Mouse (Mus musculus) layer of hippocampus, adult 11-12 months (tissue): ENCODE measurements at regions not wholly inside any gene's neighbourhood (a gene's known extent, or its start where the extent isn't known, plus 50 kb on each side); places are given as distances from the start of the nearest gene placed in this dataset.
A peak's percentile ranks its signal among the peaks of the same experiment; 100 is the strongest.

Experiments used
- DNase-seq: peaks from one replicate; pipeline ENCODE4 v3.0.0; 2022; ENCODE audit warnings: low spot score

GRCm38 (mm10) chr6:98613030-98613429 is 270.5 kb upstream of the Gm765 start:
- no peak for DNase-seq

DNA sequence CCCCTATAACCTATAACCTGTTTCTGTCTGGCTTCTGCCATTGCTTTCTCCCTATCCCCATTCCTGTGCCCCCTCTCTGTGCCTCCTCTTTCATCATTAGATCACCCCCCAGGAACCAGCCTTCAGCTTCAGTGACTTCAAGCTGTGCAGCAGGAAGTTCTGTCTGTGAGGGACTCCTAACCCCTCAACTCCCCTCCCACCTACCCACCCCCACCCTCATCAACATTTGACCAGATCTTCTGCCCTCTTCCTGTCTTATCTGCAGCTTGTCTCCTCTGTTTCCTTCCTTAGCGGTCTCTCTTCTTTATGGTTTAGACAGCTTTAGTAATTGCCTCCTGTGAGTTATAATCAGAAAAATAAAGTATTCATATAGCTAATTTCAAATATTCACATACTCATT is 266.6 kb upstream of the Gm765 start:
- no peak for DNase-seq

GRCm38 (mm10) chr6:98606680-98607079 is 264.1 kb upstream of the Gm765 start:
- no peak for DNase-seq

GRCm38 (mm10) chr6:98597612-98598011 is 255.1 kb upstream of the Gm765 start:
- DNase-seq, result no peak

DNA sequence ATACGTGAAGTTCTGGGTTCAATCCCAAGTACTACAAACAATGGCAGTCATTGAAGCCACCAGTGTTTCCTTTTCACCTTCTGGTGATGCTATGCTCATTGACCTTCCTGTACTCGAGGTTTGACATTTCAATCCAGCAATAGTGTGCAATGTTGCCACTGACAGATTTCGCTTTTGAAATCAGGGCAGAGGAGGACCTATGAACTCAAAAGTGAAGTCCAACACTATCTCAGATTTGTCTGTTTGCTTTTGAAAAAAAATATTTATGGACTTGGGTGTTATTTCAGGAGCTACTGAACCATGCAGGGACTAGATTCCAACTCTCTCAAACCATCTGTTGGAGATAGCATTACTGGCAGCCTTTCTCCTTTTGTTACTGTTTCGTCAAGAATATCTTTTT is 248.4 kb upstream of the Gm765 start:
- no peak for DNase-seq

DNA sequence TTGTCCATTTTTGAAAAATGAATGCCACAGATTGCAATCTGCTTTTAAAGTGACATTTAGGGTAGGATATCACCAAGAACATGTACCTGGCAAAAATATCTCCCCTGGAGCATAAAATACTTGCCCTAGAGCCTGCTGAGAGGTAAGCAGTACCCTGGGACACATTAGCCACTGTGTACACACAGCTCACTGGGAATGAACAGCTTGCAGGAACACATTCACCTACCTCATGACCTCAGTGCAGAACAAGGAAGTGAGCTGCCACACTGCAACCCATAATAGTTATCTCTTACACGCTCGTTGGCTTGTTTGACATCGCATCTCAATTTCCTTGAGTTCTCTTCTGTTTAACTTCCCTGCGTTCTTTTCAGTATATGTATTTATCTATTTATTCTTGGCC is 246.4 kb upstream of the Gm765 start:
- no peak for DNase-seq

GRCm38 (mm10) chr6:98584541-98584940 is 242.0 kb upstream of the Gm765 start:
- no peak for DNase-seq

GRCm38 (mm10) chr6:98582826-98583225 is 240.3 kb upstream of the Gm765 start:
- no peak for DNase-seq

- no peak for DNase-seq
These were observed 232.7 kb upstream of the Gm765 start for GRCm38 (mm10) chr6:98575227-98575626.

- DNase-seq, result no peak
These were observed 213.1 kb upstream of the Gm765 start for GRCm38 (mm10) chr6:98555702-98556101.

DNA sequence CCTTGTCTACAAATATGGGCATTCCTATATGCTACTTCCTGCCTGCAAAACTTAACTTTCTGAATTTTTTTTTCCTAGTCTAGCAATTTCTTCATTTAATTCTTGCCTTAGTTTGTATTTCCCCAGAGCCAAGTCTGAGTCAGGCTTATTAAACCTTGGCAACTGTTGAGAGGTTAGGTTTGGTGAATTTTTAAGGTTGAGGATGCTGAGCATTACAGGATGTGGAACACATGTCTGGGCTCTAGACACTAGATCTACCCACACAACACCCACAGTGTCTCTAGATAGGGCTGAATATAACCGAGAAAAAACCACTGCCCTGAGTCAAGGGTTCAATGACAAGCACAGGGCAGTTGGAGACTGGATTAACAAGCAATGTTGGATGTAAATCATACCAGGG is 211.4 kb upstream of the Gm765 start:
- DNase-seq, result no peak

DNA sequence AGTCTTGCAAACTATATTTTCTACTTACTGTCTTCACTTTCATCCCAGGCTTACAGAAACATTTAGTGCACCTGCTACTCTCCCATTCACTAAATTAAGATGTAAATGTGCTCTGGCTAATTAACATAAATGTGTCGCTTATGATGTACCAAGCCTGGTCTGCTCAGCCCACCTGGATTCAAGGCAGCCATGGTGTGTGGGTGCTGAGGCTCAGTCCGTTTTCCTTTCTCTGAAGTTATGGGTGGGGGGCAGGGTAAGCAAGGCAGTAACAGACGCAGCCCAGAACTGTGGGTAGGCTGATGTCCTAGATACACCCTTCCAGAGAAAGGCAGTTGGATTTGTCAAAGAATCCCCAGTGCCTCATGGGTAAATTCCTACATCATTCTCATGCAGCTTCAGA is 209.2 kb upstream of the Gm765 start:
- DNase-seq, result no peak

DNA sequence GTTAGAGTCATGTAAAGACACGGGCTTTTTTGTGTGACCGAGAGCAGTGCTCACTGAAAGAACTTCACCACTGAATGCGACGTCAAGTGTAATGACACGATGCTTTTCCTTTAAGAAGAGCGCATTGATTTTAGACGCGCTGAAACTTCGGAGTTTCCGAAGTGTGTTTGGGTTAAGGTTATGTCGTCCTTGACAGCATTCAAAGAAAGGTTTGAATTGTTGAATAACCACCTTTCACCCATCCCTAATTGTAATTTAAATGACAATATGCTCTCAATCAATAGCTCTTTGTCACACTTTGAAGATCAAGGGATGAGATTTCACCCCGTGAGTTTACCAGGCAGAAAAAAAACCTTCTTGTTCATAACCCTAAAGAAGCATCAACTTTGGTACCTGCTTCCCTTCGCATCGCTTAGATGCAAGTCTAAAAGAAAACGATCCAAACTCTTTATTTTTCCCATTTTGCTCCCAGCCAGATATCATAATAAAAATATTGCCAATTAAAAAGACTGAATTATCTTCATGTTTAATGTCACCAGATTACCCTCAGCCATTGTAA is 184.4 kb upstream of the Gm765 start:
- no peak for DNase-seq

DNA sequence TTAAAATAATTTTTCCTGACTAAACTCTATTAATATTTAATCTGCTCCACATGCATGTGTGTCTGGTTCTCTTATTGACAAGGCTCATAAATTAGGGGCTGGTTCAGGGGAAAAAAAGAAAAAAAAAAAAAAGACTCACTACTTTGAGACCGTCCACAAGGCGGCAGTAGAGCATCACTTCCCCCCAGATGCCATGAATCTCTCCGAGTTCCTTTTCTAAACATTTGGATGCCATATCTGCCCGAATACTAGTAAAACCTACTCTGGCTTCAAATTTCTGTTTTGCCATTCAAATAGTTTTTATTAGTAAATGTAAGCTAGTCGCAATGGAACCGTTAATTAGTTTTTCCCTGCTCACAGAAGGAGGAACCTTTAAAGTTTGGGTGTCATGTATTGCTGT is 182.7 kb upstream of the Gm765 start:
- DNase-seq, result peak; percentile 61

- DNase-seq, result no peak
These were observed 182.1 kb upstream of the Gm765 start for GRCm38 (mm10) chr6:98524659-98525058.

- DNase-seq, result no peak
These were observed 179.0 kb upstream of the Gm765 start for GRCm38 (mm10) chr6:98521526-98521925.

DNA sequence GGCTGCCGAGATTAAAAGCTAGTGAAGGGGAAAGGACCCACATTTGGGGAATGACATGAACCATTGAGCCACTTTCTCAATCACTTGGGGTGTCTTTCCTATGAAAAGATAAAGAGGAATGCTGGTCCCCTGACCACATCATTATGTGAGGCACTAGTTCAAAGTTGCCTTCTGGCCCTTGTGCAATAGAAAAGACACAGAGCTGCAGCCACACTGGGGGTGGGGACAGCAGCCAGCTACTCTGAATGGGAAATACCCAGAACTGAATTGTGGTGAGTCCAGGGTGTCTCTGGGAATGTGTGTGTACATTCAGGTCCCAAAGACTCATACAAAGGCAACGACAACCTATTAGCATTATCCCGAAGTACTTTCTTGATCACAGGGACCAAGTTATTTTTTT is 172.3 kb upstream of the Gm765 start:
- DNase-seq, result no peak

GRCm38 (mm10) chr6:98514376-98514775 is 171.8 kb upstream of the Gm765 start:
- DNase-seq, result peak; percentile 44

DNA sequence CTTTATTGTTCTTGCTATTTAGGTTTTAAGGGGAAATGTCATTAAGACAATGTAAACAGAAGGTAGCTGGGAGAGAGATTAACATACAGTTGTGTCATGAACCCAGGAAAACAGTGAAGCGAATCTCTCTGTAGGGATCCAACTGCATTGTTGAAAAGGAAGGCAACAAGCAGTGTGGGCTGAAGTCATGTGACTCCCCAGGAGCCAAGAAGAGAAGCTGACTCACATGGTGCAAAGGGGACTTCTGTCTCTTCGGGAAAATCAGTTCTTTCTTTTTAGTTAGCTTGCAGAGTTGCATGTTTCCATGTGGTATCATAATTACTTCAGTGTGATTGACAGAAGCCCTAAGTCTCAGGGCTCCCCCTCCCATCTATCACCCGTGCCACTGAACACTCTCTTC is 170.7 kb upstream of the Gm765 start:
- no peak for DNase-seq

DNA sequence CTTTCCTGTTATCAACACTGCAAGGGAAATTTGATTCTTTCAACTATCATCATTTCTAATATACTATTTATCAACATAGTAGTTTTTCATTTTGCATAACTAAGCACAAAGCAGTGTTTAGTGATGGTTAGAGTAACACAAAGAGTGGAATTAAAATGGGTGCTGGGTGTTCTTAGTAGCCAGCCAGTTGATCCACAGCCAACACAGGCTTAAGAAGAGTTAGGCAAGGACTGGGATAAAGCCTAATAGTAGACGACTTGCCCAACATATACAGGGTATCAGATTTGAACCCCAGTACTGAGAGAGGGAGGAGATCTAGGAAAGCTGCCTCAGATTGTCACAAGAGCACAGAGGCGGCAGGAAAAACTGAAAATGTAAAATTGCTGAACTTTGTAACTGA is 160.2 kb upstream of the Gm765 start:
- DNase-seq, result no peak

DNA sequence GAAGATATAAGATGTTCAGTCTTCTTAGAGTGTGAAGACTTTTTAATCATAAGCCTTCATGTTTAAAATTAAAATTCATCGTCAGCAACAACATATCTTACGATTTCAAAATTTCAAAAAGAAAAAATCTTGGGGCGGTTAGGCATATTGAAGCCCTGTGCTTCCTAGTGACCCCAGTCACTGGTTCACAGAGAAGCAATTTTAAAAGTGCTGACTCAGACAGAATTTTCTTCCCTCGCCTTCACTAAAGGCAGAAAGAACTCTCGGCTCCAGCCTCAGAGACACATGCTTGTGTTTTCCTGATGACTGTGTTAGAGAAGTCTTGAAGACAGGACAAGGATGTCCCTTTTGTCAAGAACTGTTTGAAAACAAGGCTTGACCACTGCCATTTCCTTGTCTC is 157.2 kb upstream of the Gm765 start:
- DNase-seq, result no peak

- DNase-seq, result no peak
These were observed 144.1 kb upstream of the Gm765 start for GRCm38 (mm10) chr6:98486626-98487025.

- no peak for DNase-seq
These were observed 141.0 kb upstream of the Gm765 start for GRCm38 (mm10) chr6:98483319-98484123.

DNA sequence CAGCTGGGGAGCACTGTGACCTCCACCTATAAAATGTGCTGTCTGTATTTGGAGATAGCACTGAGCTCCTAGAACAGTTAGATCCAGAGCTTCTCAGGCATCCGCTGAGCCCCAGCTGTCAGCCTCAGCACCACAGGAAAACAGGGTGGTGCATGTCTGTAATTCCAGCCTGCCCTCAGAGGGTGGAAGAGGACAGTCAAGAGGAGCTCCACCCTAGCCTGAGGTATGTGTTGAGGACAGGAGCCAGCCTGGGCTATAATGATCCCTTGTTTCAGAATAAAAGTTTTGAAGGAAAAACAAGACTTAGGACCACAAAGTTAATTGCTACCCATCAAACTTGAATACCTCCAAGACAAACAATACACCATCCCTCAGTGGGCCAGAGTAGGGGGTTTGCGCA is 139.8 kb upstream of the Gm765 start:
- no peak for DNase-seq
